Comparison of ENCODE assay signal across 15 mouse cellular contexts in the genomic region with DNA sequence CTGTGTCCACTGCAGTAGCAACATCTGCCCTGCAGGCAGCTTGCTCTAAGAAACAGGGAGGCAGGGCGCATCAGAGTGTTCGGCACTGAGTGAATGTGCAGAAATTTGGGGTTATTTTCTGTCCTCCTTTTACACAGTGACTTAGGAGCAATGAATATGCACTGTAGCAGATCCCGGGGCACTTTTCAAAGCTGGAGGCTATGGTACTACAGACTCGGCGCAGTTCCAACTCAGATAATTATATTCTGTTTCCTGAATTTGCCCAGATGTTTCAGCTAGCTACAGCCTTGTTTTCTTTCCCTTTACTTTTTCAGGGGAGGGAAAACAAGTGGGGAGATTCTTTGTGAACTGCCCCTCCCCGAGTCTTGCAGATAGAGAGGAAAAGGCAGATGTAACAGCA.
DNase-seq lines count a peak whose midpoint lies in the region; ATAC-seq and TF ChIP-seq lines count a peak whose summit lies in the region.
"Had no signal": no experiment of that assay in that cellular context is flagged by ENCODE, and none has a peak within 500 bp of the region (broad histone marks: within the 10 kb centered on the region; RNA-seq: fewer than 3 reads in every experiment).

No protein-coding gene starts in this region.

- TF ChIP-seq POLR2A in brain, embryonic 14.5 days (IDR thresholded peaks at IDR 0.05; ENCODE audit: borderline replicate concordance, extremely low read depth, insufficient read depth, insufficient read length, poor library complexity, severe bottlenecking): no peak

- no peak overlapping the region for H3K9ac ChIP-seq in hindbrain, embryonic 13.5 days
- H3K9ac ChIP-seq in hindbrain, embryonic 12.5 days: no peak overlapping the region
- no peak overlapping the region for H3K9ac ChIP-seq in embryonic facial prominence, embryonic 15.5 days
- no peak overlapping the region for H3K9ac ChIP-seq in midbrain, embryonic 15.5 days

- peak overlapping the region; percentile 31; the same call in 1 of the 2 replicates for H3K27ac ChIP-seq in hindbrain, embryonic 13.5 days
- no peak overlapping the region for H3K27ac ChIP-seq in hindbrain, embryonic 12.5 days
- H3K27ac ChIP-seq in embryonic facial prominence, embryonic 15.5 days (replicated peaks): no peak overlapping the region
- 0 out of 2 replicates have a peak overlapping the region, but pooled peaks have one; percentile 6 for H3K27ac ChIP-seq in midbrain, embryonic 15.5 days
- H3K27ac ChIP-seq: kidney, postnatal 0 days had no signal

- H3K4me3 ChIP-seq in hindbrain, embryonic 13.5 days: no peak overlapping the region
- H3K4me3 ChIP-seq in hindbrain, embryonic 12.5 days: no peak overlapping the region
- H3K4me3 ChIP-seq in embryonic facial prominence, embryonic 15.5 days (replicated peaks): no peak overlapping the region
- no peak overlapping the region for H3K4me3 ChIP-seq in midbrain, embryonic 15.5 days
- H3K4me3 ChIP-seq: myocyte had no signal

- peak; percentile 59 for DNase-seq in brain, embryonic 14.5 days (ENCODE audit: low read depth)
- no peak for DNase-seq in retina, embryonic 14.5 days (ENCODE audit: low spot score)
- DNase-seq in B cell, adult 2 months: no peak
- DNase-seq: adrenal gland, postnatal 10 days; embryo, embryonic 11 days; liver; lung, adult 2 months; right cerebral cortex, postnatal 4 days had no signal

- TF ChIP-seq CTCF in brain, embryonic 14.5 days (IDR thresholded peaks at IDR 0.05; ENCODE audit: borderline replicate concordance, extremely low read depth, insufficient read depth, insufficient read length): no peak

- 81% methylated on average over 6 of the region's 6 CpGs for WGBS in hindbrain, embryonic 13.5 days
- WGBS in hindbrain, embryonic 12.5 days: 82% methylated on average over 6 of the region's 6 CpGs
- 30% methylated on average over 6 of the region's 6 CpGs for WGBS in embryonic facial prominence, embryonic 15.5 days
- WGBS in midbrain, embryonic 15.5 days: 68% methylated on average over 6 of the region's 6 CpGs

- H3K4me1 ChIP-seq in hindbrain, embryonic 13.5 days (replicated peaks): peaks cover 17% of the 10 kb centered on the region
- peaks cover 5% of the 10 kb centered on the region; the same call in 1 of the 2 replicates for H3K4me1 ChIP-seq in hindbrain, embryonic 12.5 days
- peaks cover 16% of the 10 kb centered on the region for H3K4me1 ChIP-seq in embryonic facial prominence, embryonic 15.5 days
- peaks cover 15% of the 10 kb centered on the region for H3K4me1 ChIP-seq in midbrain, embryonic 15.5 days

- no peak overlapping the region for H3K4me2 ChIP-seq in hindbrain, embryonic 13.5 days
- no peak overlapping the region for H3K4me2 ChIP-seq in hindbrain, embryonic 12.5 days (replicated peaks)
- 0 out of 2 replicates have a peak overlapping the region, but pooled peaks have one; percentile 4 for H3K4me2 ChIP-seq in embryonic facial prominence, embryonic 15.5 days (replicated peaks)
- H3K4me2 ChIP-seq in midbrain, embryonic 15.5 days: no peak overlapping the region

- no peaks in the 10 kb centered on the region for H3K9me3 ChIP-seq in hindbrain, embryonic 13.5 days
- no peaks in the 10 kb centered on the region for H3K9me3 ChIP-seq in hindbrain, embryonic 12.5 days (replicated peaks)
- no peaks in the 10 kb centered on the region for H3K9me3 ChIP-seq in embryonic facial prominence, embryonic 15.5 days (replicated peaks)
- H3K9me3 ChIP-seq in midbrain, embryonic 15.5 days: no peaks in the 10 kb centered on the region

- 0 out of 2 replicates have a peak, but pooled peaks have one; percentile 52 for ATAC-seq in hindbrain, embryonic 13.5 days (ENCODE audit: low FRiP score)
- no peak for ATAC-seq in hindbrain, embryonic 12.5 days (ENCODE audit: low FRiP score)
- no peak for ATAC-seq in embryonic facial prominence, embryonic 15.5 days (ENCODE audit: insufficient number of reproducible peaks, low FRiP score, low TSS enrichment, low read depth)
- ATAC-seq in midbrain, embryonic 15.5 days (replicated peaks): 0 out of 2 replicates have a peak, but pooled peaks have one; percentile 40
- ATAC-seq: intestine, embryonic 16.5 days had no signal

- H3K27me3 ChIP-seq in hindbrain, embryonic 13.5 days: no peaks in the 10 kb centered on the region
- no peaks in the 10 kb centered on the region for H3K27me3 ChIP-seq in hindbrain, embryonic 12.5 days
- no peaks in the 10 kb centered on the region for H3K27me3 ChIP-seq in embryonic facial prominence, embryonic 15.5 days
- H3K27me3 ChIP-seq in midbrain, embryonic 15.5 days (replicated peaks): no peaks in the 10 kb centered on the region

- H3K36me3 ChIP-seq in hindbrain, embryonic 13.5 days: no peaks in the 10 kb centered on the region
- no peaks in the 10 kb centered on the region for H3K36me3 ChIP-seq in hindbrain, embryonic 12.5 days
- H3K36me3 ChIP-seq in embryonic facial prominence, embryonic 15.5 days: no peaks in the 10 kb centered on the region
- no peaks in the 10 kb centered on the region for H3K36me3 ChIP-seq in midbrain, embryonic 15.5 days (replicated peaks)

Comparison
In these comparisons a context has a peak if more than half of its experiments do, and no peak if none do; other contexts are left out.
1. ATAC-seq: peak in hindbrain, embryonic 13.5 days (single experiment) and midbrain, embryonic 15.5 days (single experiment); none in hindbrain, embryonic 12.5 days (single experiment) and embryonic facial prominence, embryonic 15.5 days (single experiment).
2. H3K27ac ChIP-seq: peak in hindbrain, embryonic 13.5 days (single experiment) and midbrain, embryonic 15.5 days (single experiment); none in hindbrain, embryonic 12.5 days (single experiment) and embryonic facial prominence, embryonic 15.5 days (single experiment).